Mouse (Mus musculus) thymus, adult 2 months (tissue): Measurements from ENCODE around the gene Gm5741. TPM values are rescaled to one million over a fixed set of nuclear protein-coding genes. Genes with fewer than 3 reads are reported as not detected.

Experiments
- DNase-seq: peaks from one replicate; pipeline ENCODE4 v3.0.0; 2021
- H3K27ac ChIP-seq: fragments of 200-500 bp; 2 replicates; pipeline ENCODE4 v1.5.1; 2012; ENCODE audit warnings: low read length, control low read depth; ENCODE audit not compliant: control insufficient read depth, insufficient read depth
- H3K27me3 ChIP-seq: fragments of 200-500 bp; 2 replicates; pipeline ENCODE4 v1.6.1; 2012; ENCODE audit warnings: mild to moderate bottlenecking, low read length, moderate library complexity, mixed read lengths; ENCODE audit not compliant: control insufficient read depth, insufficient read depth
- H3K36me3 ChIP-seq: fragments of 200-500 bp; 2 replicates; pipeline ENCODE4 v1.6.1; 2012; ENCODE audit warnings: mild to moderate bottlenecking, low read length, moderate library complexity; ENCODE audit not compliant: control insufficient read depth, insufficient read depth
- H3K4me1 ChIP-seq: fragments of 200-500 bp; replicated peaks from 2 replicates; pipeline ENCODE4 v1.6.1; 2012; ENCODE audit warnings: low read length; ENCODE audit not compliant: control insufficient read depth, insufficient read depth
- H3K4me3 ChIP-seq: fragments of 200-500 bp; 2 replicates; pipeline ENCODE4 v1.5.1; 2012; ENCODE audit warnings: mild to moderate bottlenecking, low read length, control low read depth, moderate library complexity; ENCODE audit not compliant: control insufficient read depth, insufficient read depth
- CTCF ChIP-seq: fragments of 200-500 bp; IDR thresholded peaks from 2 replicates; pipeline ENCODE4 v1.5.1; 2012; ENCODE audit warnings: mild to moderate bottlenecking, control low read depth, low read length, moderate library complexity, borderline replicate concordance; ENCODE audit not compliant: control insufficient read depth, poor library complexity, insufficient read depth; ENCODE audit errors: extremely low read depth
- POLR2A ChIP-seq: fragments of 200-500 bp; IDR thresholded peaks from 2 replicates; pipeline ENCODE4 v1.6.1; 2012; ENCODE audit warnings: mild to moderate bottlenecking, low read length, control low read depth, moderate library complexity; ENCODE audit not compliant: control insufficient read depth, poor library complexity, insufficient read depth; ENCODE audit errors: extremely low read depth
- WGBS: fragments of 180-500 bp; shearing (Covaris S2); methylation state at CpG from one replicate; pipeline ENCODE4 v1.1.7; 2018; 5-methylcytosine and 5-hydroxymethylcytosine counted together
- polyA plus RNA-seq: library from polyadenylated mRNA; depleted of rRNA; stranded (reverse); fragments of >200 nt; gene quantifications from 2 replicates; pipeline ENCODE4 v1.2.3, GENCODE M21; 2012

Gene Gm5741
- polyA plus RNA-seq, 1 experiment, result 1.4 TPM

DNA sequence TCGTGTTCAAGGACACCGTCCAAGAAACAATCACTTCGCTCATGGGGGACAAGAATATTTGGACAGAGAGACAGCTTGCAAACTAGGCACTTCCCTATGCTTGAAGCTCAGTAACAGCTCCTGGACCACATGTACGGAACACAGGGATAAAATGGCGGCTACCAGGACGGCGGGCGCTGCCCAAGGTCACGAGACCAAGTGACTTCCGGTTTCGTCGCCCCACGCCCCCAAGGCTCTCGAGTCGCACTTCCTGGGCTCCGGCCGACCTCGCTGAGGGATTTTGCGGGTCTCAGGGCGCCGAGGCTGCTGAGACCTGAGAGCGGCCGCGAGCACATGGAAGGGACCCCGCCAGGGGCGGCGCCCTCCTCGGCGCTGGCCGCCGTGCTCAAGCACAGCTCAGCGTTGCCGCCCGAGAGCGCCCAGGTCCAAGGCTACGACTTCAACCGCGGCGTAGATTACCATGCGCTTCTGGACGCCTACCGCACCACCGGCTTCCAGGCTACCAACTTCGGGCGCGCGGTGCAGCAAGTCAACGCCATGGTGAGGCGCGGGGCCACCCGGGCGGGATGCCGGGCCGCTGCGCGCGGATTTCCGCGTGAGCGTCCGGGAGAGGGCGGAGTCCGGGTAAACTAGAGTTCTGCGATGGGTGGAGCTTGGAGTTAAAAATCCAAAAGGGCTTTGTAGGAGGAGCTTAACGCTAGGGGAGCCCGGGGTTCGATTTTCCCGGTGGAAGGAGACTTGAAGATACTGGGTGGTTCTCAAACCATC, 3.9 kb upstream of the Gm5741 start, which contains the start of gene Dhps:
Dhps (plus strand) TSS at position 244 of the 768 bp plus-strand sequence.
- peak within 1 kb of the TSS; percentile 86 for H3K4me3 ChIP-seq
- peak; percentile 86 for DNase-seq
- H3K36me3 ChIP-seq, result peaks cover 13% of the 10 kb centered on the region; the same call in 1 of the 2 replicates

GRCm38 (mm10) chr8:85071041-85071440, 3.3 kb upstream of the Gm5741 start:
- WGBS, result 90% methylated on average over 5 of the region's 5 CpGs
- Histone ChIP-seq H3K27ac (no peak overlapping the region), H3K36me3 (peaks cover 13% of the 10 kb centered on the region; the same call in 1 of the 2 replicates), H3K27me3 (no peaks in the 10 kb centered on the region), H3K4me3 (no peak overlapping the region; the same call in 1 of the 2 replicates), H3K4me1 (peaks cover 10% of the 10 kb centered on the region)
- no peak for DNase-seq
- no peak for TF ChIP-seq CTCF
- TF ChIP-seq POLR2A, result no peak

More for the DNA sequence above, 3.9 kb upstream of the Gm5741 start, which contains the start of gene Dhps:
- TF ChIP-seq CTCF (0 out of 2 replicates have a peak, but pooled peaks have one; percentile 34), POLR2A (peak; percentile 94)
- Histone ChIP-seq H3K27ac (peak within 1 kb of the TSS; percentile 80), H3K4me1 (peaks cover 10% of the 10 kb centered on the region), H3K27me3 (no peaks in the 10 kb centered on the region)
- WGBS, result under 1% methylated on average over 68 of the region's 68 CpGs

DNA sequence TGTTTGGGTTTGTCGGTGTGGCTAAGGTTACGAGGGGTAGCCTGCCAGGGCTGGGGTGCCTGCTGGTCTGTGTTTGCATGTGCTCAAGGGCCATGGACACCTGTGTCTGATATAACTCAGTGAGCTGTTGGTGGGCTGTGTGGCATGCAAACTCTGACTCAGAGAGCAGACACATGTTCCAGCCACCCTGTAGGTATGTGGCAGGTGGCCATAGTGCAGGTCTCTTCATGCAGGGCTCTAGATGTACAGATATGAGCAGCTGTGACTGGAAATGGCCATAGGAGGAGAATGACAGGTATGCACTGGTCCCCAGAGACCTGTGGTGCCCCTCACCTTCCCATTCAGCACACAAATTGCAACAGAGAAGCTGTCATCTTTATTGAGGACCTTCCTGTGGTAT, 627 bp downstream of the Gm5741 start:
- no peak for DNase-seq
- H3K4me1 ChIP-seq, result peaks cover 6% of the 10 kb centered on the region
- no peak overlapping the region for H3K27ac ChIP-seq
- H3K27me3 ChIP-seq, result no peaks in the 10 kb centered on the region
- no peak for TF ChIP-seq POLR2A
- no peak for TF ChIP-seq CTCF
- H3K36me3 ChIP-seq, result no peaks in the 10 kb centered on the region
- WGBS, result 97% methylated on average over 2 of the region's 2 CpGs
- no peak overlapping the region for H3K4me3 ChIP-seq

- 91% methylated on average over 2 of the region's 2 CpGs for WGBS
- H3K27me3 ChIP-seq, result no peaks in the 10 kb centered on the region
- H3K27ac ChIP-seq, result no peak overlapping the region
- H3K36me3 ChIP-seq, result no peaks in the 10 kb centered on the region
- no peak overlapping the region for H3K4me3 ChIP-seq
- no peak for TF ChIP-seq CTCF
- TF ChIP-seq POLR2A, result no peak
- no peak for DNase-seq
- H3K4me1 ChIP-seq, result peaks cover 5% of the 10 kb centered on the region
Observed at GRCm38 (mm10) chr8:85065213-85065612, 2.6 kb downstream of the Gm5741 start.

DNA sequence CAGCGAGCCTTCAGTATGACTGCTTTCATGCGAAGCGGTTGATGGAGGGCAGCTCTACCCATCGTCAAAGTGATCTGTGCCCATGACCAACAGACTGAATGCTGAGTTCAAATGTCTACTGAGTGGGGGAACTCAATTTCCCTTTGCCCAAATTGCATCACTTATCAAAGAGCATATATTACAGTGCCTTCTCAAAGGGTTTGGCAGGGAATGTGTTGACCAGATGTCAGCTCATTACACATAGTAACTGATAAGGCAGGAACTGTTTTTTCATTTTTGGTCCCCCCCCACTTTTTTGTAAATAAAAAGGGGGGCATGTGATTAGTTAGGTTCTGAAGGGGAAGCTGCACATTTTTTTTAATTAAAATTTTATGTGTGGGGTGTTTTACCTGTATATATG, 5.2 kb downstream of the Gm5741 start:
- Histone ChIP-seq H3K4me1 (peaks cover 6% of the 10 kb centered on the region), H3K27ac (no peak overlapping the region), H3K4me3 (no peak overlapping the region), H3K36me3 (no peaks in the 10 kb centered on the region), H3K27me3 (no peaks in the 10 kb centered on the region)
- WGBS, result 98% methylated on average over 4 of the region's 4 CpGs
- no peak for DNase-seq
- TF ChIP-seq CTCF, result no peak
- no peak for TF ChIP-seq POLR2A

- DNase-seq, result peak; percentile 86
- peaks cover 5% of the 10 kb centered on the region for H3K36me3 ChIP-seq
- H3K4me3 ChIP-seq, result peak within 1 kb of the TSS; percentile 81
- H3K27me3 ChIP-seq, result no peaks in the 10 kb centered on the region
- TF ChIP-seq CTCF (no peak), POLR2A (no peak)
- WGBS, result under 1% methylated on average over 53 of the region's 53 CpGs
- peaks cover 6% of the 10 kb centered on the region for H3K4me1 ChIP-seq
- no peak within 1 kb of the TSS for H3K27ac ChIP-seq
Observed at GRCm38 (mm10) chr8:85059879-85060616, 7.7 kb downstream of the Gm5741 start, which contains the start of gene Fbxw9. Fbxw9 (plus strand) TSS chr8:85060055.
